Mouse (Mus musculus) megakaryocyte, embryonic 14.5 days (primary cell): Measurements from ENCODE around the gene Arhgdia. TPM values are rescaled to one million over a fixed set of nuclear protein-coding genes. Genes with fewer than 3 reads are reported as not detected.
A peak's percentile ranks its signal among the peaks of the same experiment; 100 is the strongest.
"Not testable (repeated sequence)": the region's sequence is repeated elsewhere in the genome, so short reads cannot be mapped to it uniquely, and the experiment has no call there.

Experiments
- H3K27me3 ChIP-seq: replicated peaks from 2 replicates; pipeline ENCODE3; 2012; ENCODE audit warnings: inconsistent platforms
- H3K36me3 ChIP-seq: replicated peaks from 2 replicates; pipeline ENCODE3; 2012; ENCODE audit warnings: low read length, inconsistent platforms, mixed read lengths
- H3K4me1 ChIP-seq: 2 replicates; pipeline ENCODE4 v1.6.1; 2012; ENCODE audit warnings: inconsistent platforms
- H3K4me3 ChIP-seq: replicated peaks from 2 replicates; pipeline ENCODE3; 2012; ENCODE audit warnings: moderate library complexity, mild to moderate bottlenecking, inconsistent platforms
- H3K9me3 ChIP-seq: 2 replicates; pipeline ENCODE4 v1.6.1; 2012; ENCODE audit warnings: inconsistent platforms
- FLI1 ChIP-seq: IDR thresholded peaks from 2 replicates; pipeline ENCODE4 v1.6.1; 2012; ENCODE audit warnings: low read length, inconsistent platforms, mixed read lengths
- GATA1 ChIP-seq: IDR thresholded peaks from 3 replicates; pipeline ENCODE4 v1.6.1; 2012; ENCODE audit warnings: mixed read lengths, low read length, inconsistent platforms, borderline replicate concordance
- polyA plus RNA-seq: library from polyadenylated mRNA; stranded (reverse); fragments of >175 nt; gene quantifications from 2 replicates; pipeline ENCODE4 v1.2.3, GENCODE M21; 2012; ENCODE audit warnings: low replicate concordance; ENCODE audit not compliant: insufficient read depth

Arhgdia gene
- polyA plus RNA-seq, 1 experiment = 1,582 TPM

DNA sequence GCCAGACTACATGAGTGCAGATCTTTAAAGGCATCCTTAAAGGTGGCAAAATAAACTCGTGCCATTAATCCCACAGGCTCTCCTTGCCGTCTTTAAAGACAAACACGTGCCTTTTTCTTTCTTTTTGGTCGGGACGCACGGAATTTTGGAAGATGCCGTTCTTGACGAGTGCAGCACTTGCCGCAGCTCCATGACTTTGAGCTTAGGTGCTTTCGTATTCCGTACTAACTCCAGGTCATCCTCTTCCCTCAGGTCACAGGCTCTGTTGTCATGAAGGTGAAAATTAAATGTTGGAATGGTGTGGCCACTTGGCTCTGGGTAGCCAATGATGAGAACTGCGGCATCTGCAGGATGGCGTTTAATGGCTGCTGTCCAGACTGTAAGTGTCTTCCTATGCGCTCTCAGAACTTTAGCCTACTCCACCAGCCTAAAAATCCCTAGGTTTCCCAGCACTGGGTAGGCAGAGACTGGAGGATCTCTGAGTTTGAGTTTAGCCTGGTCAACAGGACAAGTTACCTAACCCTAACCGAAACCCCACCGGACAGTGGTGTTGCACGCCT is 17.6 kb upstream of the Arhgdia start:
- H3K27me3 ChIP-seq = no peaks in the 10 kb centered on the region
- H3K4me3 ChIP-seq = peak overlapping the region; percentile 96
- TF ChIP-seq FLI1 (no peak), GATA1 (no peak)
- H3K4me1 ChIP-seq = peaks cover 62% of the 10 kb centered on the region
- H3K36me3 ChIP-seq = peaks cover 64% of the 10 kb centered on the region
- no peaks in the 10 kb centered on the region for H3K9me3 ChIP-seq

DNA sequence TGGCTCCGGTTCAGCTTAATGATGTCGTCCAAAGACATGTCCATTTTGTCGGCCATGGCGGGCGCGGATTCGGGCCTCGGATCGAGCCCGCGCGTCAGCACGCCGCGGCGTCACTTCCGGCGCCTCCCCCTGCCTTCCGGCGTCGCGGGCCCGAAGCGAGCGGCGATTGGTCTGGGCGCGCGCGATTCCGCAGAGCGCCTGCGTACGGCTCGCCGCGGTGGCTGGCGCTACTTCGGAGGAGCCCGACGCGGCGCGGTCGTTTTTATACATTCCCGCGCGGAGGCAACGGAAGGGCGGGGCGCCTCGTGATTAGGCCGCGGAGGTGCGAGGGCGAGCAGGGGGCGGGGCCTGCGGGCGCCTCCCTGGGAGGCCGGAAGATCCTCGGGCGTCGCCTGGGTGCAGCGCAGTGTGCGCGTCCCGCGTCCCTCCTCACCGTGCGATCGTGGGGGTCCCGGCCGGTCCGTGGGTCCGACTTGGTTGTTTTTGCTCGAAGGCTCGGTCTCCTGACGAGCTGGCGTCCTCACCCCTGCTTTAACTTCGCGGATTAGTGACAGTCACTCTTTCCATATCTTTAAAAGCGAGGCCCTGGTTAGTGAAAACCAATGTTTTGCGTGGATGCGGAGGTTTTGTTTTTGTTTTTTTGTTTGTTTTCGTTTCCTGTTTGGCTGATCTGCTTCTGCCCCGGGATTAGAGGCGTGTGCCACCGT is 17.0 kb upstream of the Arhgdia start, which contains the start of the genes Alyref and Anapc11:
TSS of gene Alyref (minus strand) at position 83 of the 707 bp plus-strand sequence.
TSS of gene Anapc11 (plus strand) at position 139 of the 707 bp plus-strand sequence.
- H3K4me1 ChIP-seq = peaks cover 66% of the 10 kb centered on the region

DNA sequence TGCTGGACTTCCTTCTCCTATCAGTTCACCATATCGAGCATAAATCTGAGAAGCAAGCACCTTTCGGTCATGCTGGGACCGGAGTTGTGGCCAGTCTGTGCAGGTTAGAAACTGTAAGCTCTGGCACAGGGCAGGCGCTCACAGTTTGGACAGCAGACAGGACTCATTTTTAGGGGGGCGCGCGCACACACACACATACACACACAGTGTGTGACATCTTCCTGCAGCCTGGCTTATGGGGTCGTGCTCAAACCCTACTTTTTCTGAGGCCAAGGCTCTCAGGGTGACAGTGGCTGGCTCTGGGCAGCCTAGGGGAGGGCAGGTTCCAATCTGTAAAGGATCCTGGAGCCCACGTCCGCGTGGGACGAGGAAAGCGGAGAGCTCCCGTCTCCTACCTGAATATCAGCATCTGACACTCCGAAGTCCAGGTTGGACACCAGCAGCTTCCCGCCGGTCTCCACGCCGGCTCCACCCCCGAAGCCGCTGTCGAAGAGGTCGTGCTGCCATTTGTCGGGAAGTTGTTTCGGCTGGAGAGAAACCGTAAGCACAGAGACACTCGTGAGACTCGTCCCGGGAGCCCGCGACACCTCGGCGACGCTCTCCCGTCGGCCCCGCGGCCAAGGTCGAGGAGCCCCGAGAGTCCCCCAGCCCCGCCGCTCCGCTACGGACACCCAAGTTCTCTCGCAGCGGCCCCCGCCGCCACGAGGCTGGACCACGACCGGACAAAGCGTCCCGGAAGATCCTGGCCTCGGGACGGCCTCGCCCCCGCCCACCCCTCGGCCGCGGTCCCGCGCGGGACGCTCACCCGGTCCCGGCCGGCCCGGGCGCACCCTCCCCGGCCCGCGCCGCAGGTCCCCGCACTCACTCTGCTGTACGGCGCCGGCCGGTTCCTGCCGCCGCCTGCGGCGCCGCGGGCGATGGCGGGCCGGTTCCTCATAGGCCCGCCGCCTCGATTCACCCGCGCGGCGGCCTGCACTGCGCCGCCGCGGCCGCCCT is 16.1 kb upstream of the Arhgdia start:
- peaks cover 66% of the 10 kb centered on the region for H3K4me1 ChIP-seq
- no peaks in the 10 kb centered on the region for H3K27me3 ChIP-seq
- H3K4me3 ChIP-seq = peak overlapping the region; percentile 96
- H3K9me3 ChIP-seq = no peaks in the 10 kb centered on the region
- peaks cover 64% of the 10 kb centered on the region for H3K36me3 ChIP-seq
- TF ChIP-seq GATA1 (no peak), FLI1 (no peak)

More for the DNA sequence above, 17.0 kb upstream of the Arhgdia start, which contains the start of the genes Alyref and Anapc11:
- Histone ChIP-seq H3K4me3 (peak within 1 kb of the TSS; percentile 96), H3K36me3 (peaks cover 64% of the 10 kb centered on the region), H3K27me3 (no peaks in the 10 kb centered on the region), H3K9me3 (no peaks in the 10 kb centered on the region)
- TF ChIP-seq GATA1 = no peak
- peak; percentile 90; the same call in 1 of the 2 replicates for TF ChIP-seq FLI1

DNA sequence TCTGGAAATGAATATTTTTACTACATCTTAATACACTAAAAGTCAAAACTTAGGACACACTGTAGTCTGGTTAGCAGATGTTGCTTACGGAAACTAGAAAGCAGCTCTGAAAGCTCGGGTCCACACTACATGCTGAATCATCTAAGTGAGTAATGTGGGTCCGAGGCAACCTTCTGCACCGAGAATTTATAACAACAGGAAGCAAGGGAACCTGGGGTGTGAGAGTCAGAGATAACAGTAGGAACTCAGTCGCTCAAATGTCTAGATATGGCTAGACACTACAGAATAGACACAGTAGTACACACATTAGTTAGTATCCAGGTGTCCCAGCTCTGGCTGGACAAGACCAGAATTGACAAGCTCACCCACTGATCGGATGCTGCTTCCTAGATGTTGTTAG is 7.1 kb upstream of the Arhgdia start:
- peaks cover 87% of the 10 kb centered on the region for H3K36me3 ChIP-seq

DNA sequence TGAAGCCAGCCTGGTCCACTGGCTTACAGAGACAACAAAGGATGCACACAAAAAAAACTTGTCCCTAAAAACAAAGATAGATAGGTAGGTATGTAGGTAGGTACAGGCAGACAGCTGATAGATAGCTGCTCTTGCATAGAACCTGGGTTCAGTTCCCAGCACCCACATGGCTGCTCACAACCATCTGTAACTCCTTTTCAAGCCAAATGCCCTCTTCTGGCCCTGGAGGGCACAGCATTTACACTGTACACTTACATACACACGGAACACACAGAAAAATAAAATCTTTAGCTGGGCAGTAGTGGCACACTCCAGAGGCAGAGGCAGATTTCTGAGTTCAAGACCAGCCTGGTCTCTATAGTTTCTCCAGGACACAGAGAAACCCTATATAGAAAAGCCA is 2.5 kb upstream of the Arhgdia start:
- TF ChIP-seq GATA1 (no peak), FLI1 (no peak)
- Histone ChIP-seq H3K36me3 (peaks cover 58% of the 10 kb centered on the region), H3K27me3 (no peaks in the 10 kb centered on the region)

More for the DNA sequence above, 7.1 kb upstream of the Arhgdia start:
- Histone ChIP-seq H3K4me3 (peak overlapping the region; percentile 8), H3K27me3 (no peaks in the 10 kb centered on the region), H3K9me3 (no peaks in the 10 kb centered on the region), H3K4me1 (peaks cover 19% of the 10 kb centered on the region)
- TF ChIP-seq FLI1 (no peak), GATA1 (no peak)

DNA sequence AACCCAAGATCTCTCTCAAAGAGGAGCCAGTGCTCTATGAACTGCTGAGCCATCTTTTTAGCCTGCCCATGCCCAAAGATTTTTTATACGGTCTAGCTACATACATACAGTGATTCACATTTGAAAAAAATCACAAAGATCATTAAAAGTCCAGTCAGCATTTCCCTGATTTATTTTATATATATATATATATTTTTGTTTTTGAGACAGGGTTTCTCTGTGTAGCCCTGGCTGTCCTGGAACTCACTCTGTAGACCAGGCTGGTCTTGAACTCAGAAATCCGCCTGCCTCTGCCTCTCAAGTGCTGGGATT is 1.5 kb upstream of the Arhgdia start:
- not testable (repeated sequence) for H3K27me3 ChIP-seq, H3K4me3 ChIP-seq, H3K9me3 ChIP-seq
- H3K36me3 ChIP-seq = peaks cover 60% of the 10 kb centered on the region
- H3K4me1 ChIP-seq = peaks cover 38% of the 10 kb centered on the region

More for the DNA sequence above, 2.5 kb upstream of the Arhgdia start:
- H3K4me3 ChIP-seq = no peak overlapping the region
- H3K9me3 ChIP-seq = no peaks in the 10 kb centered on the region
- H3K4me1 ChIP-seq = peaks cover 36% of the 10 kb centered on the region

DNA sequence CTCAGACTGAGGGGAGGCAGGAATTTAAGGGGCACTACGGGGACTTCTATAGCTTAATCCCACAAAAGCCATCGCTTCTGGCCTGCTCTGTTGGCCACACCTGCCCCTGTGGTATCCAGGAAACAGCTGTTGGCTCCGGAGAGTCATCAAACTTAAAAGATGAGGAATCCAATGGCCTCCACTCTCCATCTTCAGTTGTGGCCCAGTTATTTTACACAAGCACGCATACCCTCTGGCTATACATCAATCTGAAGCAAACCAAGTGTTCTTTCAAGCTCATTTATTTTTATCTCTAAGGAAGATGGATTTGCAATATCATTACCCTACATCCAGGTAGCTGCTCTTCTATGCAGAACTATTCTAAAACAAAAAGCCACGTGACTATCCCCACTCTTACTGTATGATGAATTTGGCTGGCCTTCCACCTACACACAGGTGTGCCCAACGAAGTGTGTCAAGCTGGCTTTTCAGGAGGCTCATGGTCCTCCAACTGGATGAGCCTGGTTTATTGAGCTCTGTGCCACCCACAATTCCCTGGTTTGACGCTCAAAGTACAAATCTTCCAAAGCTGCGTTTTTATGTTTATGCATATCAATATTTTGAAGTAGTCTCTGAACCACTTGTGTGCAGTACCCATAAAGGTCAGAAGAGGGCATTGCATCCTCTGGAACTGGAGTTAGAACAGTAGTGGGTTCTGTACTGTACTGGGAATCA is 1.0 kb upstream of the Arhgdia start:
- TF ChIP-seq FLI1 (no peak), GATA1 (no peak)
- H3K4me1 ChIP-seq = peaks cover 43% of the 10 kb centered on the region
- H3K4me3 ChIP-seq = peak overlapping the region; percentile 98
- peaks cover 60% of the 10 kb centered on the region for H3K36me3 ChIP-seq
- no peaks in the 10 kb centered on the region for H3K27me3 ChIP-seq
- H3K9me3 ChIP-seq = no peaks in the 10 kb centered on the region

DNA sequence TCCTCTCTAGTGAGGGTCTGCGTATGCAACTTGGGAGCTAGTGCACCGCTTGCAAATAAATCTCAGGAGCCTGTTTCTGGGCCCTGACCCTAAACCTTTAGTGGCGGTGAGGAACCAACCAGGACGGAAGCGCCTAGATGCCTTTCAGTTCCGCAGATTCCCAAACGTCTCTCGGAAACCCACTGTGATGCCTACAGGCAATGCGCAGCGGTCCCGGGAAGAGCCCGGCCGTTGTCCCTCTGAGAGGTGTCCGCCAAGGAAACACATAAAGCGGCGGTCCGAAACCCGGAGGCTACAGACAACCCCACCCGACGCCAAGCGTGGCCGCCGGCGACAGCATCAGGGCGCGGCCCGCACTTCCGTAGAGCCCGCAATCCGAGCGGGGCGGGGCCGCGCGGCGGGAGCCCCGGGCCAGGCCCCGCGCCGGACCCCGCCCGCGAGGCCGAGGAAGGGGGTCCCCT is 523 bp downstream of the Arhgdia start:
- Histone ChIP-seq H3K9me3 (no peaks in the 10 kb centered on the region), H3K27me3 (no peaks in the 10 kb centered on the region), H3K4me1 (peaks cover 59% of the 10 kb centered on the region), H3K36me3 (peaks cover 60% of the 10 kb centered on the region), H3K4me3 (peak overlapping the region; percentile 98)
- no peak for TF ChIP-seq GATA1
- TF ChIP-seq FLI1 = no peak

DNA sequence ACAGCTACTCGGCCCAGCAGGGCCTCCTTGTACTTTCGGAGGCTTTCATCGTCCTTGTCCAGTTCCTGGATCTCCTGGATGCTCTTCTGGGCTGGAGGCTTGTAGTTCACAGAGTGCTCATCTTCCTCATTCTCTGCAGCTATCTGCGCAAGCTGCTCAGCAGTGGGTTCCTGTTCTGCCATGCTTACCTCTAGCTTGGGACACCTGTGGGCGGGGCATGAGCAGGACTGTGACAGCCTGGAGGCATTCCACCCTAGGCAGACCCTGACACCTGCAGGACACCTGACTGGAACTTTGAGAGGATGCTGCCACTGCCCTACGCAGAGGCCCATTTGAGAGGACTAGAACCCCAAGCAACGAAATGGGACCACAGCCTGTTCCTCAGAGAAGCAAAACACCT is 1.2 kb downstream of the Arhgdia start:
- peaks cover 66% of the 10 kb centered on the region for H3K4me1 ChIP-seq

More for the DNA sequence above, 1.2 kb downstream of the Arhgdia start:
- Histone ChIP-seq H3K4me3 (peak overlapping the region; percentile 98), H3K9me3 (no peaks in the 10 kb centered on the region), H3K27me3 (no peaks in the 10 kb centered on the region), H3K36me3 (peaks cover 54% of the 10 kb centered on the region)
- TF ChIP-seq FLI1 = no peak
- no peak for TF ChIP-seq GATA1
